Mouse (Mus musculus): ENCODE data around the gene Rimbp3.

Rimbp3 gene

GRCm38 (mm10) chr16:17258917-17259316 is 50.5 kb downstream of the Rimbp3 start:
- no peak for DNase-seq (ENCODE audit: low spot score)

- DNase-seq (ENCODE audit: low spot score): no peak
These were observed 52.9 kb downstream of the Rimbp3 start for GRCm38 (mm10) chr16:17261341-17261740.

Measured in testis, postnatal 14 days (tissue).